Mouse (Mus musculus): ENCODE results near the gene Mrpl51.

Mrpl51 gene

DNA sequence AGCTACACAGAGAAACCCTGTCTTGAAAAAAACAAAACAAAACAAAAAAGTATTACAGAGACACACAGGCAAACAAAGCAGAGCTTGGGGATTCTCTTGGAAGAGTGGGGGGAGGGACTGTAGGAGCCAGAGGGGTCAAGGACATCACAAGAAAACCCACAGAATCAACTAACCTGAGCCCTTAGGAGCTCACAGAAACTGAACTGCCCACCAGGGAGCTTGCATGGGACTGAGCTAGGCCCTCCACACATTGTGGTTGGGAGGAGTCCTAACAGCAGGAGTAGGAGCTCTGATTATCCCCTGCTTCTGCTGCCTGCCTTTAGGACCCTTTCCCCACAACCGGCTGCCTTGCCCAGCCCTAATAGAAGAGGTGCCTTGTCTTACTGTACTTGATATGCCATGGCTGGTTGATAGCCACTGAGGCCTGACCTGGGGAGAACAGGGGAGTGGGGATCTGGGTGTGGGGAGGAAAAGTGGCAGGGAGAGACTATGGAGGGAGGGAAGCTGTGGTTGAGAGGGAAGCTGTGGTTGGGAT is 4.0 kb downstream of the Mrpl51 start:
- DNase-seq, result no peak

DNA sequence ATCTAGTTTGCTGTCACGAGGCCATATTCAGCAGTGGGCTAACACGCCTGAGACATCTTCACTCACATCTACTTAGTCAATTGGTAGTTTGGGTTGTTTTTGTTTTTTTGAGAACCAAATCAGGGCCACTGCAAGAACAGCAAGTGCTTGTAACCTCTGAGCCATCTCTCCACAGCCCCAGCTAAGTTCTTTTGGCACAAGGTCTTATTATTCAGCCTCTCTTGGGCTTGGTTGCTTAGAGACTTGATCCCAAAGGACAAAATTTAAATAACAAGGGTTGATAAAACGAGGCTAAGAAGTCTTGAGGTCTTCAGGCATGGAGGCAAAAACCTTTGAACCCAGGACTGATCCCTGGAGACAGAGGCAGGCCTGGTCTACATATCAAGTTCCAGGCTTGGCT is 4.7 kb downstream of the Mrpl51 start:
- no peak for DNase-seq

DNA sequence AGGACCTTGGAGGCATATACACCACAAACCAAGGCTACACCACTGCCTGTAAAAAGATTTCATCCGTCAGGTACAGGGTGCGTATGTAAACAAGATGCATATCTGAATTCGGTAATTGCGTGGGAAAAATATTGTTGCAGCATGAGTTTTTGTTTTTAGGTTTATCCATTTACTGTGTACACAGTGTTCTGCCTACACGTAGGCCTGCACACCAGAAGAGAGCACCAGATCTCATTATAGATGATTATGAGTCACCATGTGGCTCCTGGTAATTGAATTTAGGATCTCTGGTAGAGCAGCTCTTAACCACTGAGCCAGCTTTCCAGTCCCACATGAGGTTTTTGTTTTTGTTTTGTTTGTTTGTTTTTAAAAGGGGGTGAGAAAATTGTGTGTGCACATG is 5.6 kb downstream of the Mrpl51 start:
- no peak for DNase-seq

DNA sequence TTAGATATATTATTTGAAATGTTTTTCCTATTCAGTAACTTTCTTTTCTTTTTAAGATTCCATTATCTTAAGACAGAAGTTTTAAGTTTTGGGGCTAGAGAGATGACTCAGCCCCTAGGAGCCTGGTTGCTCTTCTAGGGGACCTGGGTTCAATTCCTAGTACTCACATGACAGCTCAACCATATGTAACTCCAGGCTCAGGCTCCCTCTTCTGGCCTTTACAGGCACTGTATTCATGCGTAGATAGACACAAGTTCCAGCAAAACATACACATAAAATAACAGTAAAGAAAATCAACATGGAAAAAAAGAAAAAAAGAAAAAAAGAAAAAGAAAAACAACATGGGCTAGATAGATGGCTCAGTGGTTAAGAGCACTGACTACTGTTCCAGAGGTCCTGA is 18.8 kb downstream of the Mrpl51 start:
- no peak for DNase-seq

DNA sequence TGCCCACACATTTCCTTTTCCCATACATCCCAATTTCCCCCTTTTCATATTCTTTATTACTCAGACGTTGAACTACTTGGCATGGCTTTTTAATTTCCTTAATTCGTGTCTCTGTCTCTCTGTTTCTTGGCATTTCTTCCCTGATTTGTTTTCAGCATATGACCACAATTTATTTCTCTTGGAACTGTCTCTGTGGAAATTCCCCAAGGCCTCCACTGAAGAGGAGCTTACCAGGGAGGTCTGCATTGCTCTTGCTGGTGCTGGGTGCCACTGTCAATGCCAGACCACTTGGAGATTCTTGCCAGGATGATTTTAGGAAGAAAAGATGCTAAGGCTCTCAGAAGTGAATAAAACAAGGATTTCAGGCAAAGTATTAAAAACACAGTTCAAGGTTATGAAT is 21.0 kb downstream of the Mrpl51 start:
- DNase-seq, result no peak

DNA sequence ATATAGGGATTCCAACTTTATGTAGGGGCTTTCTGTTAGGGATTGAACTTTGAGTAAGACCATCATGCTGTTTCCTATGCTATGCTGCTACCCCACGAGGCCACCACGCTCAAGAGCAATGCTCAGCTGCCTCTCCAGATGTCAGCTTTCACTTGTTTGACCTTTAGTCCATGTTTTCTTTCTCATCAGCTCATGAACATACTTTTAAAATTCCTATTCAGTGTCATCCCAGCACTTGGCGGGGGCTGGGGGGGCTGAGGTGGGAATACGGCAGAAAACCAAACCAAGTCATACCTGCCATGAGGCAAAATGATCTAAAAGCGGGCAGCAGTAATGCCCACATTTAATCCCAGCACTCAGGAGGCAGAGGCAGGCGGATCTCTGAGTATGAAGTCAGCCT is 21.5 kb downstream of the Mrpl51 start:
- DNase-seq, result no peak

DNA sequence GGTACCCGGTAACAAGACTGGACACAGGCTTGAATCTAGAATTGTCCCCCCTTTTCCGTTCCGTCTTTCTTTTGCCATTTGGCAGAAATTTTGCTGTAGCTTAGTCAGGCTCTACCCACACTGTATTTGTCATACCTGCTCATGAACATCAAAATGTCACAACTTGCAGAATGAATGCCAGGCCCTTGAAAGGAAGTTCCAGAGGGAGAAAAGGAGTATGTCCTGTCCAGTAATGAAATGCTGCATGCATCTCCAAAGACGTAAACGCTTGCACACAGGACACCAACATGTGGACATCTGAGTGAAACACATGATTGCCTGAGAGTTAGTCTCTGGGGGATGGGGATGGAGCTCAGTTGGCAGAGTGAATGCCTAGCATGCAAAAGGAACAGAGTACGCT is 22.1 kb downstream of the Mrpl51 start:
- DNase-seq, result no peak

DNA sequence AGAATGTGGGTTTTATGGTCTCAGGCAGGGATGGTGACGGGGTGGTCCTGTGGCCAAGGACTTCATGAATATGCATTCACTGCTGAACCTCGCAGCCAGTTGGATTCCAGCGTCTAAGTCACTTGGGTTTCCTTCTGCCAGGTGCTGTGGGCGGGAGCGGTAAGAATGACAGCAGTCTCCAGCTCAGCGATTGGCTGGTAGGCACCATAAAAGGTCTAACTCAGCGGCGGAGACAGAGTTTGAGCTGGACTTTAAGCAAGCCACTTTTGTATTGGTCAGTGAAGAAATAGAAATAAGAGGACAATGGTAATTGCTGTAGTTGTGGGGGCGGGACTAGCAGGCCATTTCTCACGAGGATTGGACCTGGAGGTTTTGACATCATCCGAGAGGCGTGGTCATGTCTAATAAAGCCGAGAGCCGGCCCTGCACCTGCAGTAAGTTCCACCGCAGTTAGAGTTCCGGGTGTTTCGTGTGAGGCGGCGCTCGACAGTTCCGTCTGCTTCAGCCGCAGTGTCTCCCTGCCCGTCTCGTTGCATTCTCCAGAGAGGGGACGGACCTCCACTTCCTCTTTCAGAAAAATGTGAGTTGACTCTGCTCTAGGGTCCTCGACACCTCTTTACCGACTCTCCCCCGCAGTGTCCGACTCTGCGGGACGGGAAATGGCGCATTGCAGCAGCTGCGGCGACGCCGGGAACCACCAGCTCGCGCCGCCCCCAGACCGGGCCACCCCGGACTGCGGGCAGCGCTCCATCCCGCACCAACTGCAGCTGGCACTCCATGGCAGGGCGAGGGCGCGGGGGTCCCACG is 23.8 kb downstream of the Mrpl51 start, which contains the start of gene Vamp1:
Gene Vamp1 (plus strand): TSS at position 404 of the 807 bp plus-strand sequence.
- DNase-seq, result peak; percentile 93

DNA sequence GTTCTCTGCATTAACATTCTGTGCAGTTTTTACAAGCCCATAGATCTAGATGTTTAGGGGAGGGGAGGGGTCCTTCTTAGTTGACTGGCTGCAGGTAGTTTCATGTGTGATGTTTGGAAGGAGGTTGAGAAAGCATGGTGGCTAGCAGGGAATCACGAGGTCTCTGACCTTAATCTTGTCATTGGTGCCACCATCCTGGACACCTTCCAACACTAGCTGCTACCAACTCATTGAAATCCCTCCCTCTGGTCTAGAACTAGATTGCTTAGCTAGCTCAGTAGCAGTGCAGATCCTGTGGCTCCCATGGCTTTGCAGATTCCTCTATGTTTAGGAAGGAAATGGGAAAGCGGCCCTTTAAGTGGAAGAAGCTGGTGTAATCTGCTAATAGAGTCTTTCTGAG is 25.3 kb downstream of the Mrpl51 start:
- no peak for DNase-seq

DNA sequence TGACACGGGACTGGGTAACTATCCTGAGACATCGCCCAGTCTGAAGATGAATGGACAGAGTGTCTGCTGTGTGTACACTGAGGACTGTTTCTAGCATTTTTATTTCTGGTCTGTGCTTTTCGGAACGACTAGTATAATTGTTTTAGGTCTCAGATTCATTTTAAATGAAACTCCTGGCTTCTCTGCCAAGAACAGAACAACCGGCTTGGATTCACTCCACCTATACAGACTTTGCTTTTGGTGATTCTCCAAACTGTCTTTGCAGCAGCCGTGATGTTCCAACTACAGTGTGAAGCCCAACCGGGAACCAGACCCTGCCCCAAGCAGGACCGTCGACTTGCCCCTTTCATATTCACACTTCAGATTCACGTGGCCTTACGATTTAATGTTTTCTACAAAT is 26.3 kb downstream of the Mrpl51 start:
- no peak for DNase-seq

DNA sequence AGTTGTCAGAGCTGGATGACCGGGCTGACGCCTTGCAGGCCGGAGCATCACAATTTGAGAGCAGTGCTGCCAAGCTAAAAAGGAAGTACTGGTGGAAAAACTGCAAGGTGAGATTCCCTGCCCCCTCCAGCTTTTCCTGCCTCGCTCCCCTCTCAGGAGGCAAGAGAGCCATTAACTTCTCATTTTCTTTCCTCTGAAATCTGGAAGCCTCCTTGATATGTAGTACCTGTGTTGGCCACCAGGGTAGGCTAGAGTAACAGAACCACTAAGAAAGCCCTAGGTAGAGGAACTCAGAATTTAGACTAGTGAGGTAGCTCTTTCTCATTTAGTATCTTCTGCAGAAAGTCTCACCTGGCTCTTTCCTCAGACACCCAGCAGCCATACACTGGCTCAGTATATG is 27.4 kb downstream of the Mrpl51 start:
- DNase-seq, result peak; percentile 75

DNA sequence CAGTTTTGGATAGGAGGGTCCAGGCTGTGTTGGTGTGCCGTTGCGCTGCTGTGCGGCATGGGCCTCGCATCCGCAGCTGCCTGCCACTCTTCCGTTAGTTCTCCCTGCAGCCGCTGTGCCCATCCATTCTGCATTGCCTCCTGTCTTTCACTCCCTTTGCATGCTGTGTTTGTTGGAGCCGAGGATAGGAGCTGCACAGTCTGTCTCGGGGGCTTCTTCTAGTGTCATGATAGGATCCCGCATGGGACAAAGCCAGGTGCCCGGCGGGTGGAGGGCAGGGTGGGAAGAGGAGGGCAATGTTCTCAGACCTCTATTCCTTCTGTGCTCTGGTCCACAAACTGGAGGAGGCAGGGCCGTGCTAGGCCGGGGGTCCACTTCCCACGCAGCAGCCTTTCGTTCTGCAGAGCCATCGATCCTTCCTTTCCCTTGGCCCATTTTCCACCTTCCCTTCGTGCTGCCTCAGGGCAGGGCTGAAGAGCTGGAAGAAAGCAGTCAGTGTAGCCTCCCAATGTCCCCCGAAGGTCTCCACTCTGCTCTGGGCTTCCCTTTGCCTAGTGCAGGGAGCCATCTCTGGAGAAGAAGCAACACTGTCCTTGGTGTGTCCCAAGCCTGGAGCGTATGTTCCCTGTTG is 29.6 kb downstream of the Mrpl51 start:
- DNase-seq, result no peak

DNA sequence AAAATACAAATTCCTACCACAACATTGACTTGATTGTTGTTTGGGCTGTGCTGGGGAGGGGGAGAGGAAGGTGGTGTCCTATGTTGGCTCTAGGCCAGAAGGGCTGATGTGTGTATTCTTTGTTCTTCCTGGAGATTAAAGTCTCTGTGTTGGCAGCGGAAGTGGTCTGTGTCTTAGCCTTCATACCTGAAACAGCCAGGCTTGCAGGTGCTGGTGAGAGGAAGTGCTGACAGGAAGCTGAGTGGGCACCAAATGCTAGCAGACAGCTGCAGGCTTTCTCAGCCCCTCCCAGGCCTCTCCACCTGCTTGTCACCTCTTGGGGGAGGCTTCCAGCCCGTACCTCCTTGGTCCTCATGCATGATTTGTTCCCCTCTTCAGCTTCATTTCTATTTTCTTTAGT is 30.5 kb downstream of the Mrpl51 start:
- no peak for DNase-seq

DNA sequence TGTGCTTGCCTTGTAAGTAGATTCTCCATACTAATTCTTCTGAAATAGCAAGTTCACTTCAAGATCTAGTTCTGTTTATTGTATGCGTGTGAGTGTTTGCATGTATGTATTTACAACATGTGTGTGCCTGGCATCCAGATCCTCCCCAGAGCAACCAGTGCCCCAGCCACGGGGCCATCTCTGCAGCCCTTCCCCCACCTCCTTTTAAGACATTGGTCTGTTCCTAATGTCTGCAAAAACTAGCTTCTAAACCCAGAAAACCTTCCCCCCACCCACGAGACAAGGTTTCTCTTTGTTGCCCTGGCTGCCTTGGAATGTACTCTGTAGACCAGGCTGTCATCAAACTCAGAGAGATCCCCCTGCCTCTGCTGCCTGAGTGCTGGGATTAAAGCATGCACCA is 31.0 kb downstream of the Mrpl51 start:
- DNase-seq, result no peak

DNA sequence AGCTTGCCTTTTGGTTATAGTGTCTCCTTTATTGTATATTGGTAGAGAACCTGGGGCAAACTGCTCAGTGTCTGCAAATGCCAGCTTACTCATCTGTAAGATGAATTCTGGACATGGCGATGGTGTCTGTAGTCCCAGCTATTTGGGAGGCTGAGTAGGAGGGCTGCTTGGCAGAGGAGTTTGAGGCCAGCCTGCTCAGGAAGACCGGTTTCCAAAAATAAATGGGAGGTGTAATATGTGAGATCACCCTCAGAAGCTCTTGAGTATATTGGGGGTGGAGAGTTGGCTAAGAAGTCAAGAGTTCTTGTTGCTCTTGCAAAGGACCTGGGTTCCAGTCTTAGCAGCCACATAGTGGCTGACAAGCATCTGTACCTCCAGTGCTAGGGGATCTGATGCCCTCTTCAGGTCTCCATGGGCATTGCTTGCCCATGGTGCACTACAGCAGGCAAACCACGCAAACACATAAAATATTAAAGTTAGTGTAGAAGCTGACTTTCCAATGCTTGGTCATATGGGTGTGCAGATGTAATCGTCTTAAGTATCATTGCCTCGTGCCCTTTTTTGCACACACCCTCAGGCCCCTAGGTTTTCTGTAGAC is 34.0 kb downstream of the Mrpl51 start:
- no peak for DNase-seq

DNA sequence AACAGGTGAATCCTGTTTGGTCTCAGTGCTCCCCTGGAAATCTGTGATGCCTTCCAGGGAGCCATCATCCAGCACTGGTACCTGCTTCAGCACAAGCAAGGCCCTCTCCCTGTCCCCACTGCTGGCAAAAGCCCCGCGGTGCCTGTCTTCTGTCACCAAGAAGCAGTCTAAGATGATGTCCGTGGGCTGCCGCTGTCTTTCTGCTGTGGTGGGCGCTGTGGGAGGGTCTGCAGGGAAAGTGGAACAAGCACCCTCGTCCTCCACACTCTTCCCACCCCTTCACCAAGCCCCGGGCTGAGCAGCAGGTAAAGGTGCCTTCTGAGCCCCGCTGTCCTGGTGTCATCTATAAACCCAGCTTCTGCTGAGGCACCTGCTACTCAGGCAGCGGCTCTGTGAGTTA is 39.0 kb downstream of the Mrpl51 start:
- DNase-seq, result no peak

DNA sequence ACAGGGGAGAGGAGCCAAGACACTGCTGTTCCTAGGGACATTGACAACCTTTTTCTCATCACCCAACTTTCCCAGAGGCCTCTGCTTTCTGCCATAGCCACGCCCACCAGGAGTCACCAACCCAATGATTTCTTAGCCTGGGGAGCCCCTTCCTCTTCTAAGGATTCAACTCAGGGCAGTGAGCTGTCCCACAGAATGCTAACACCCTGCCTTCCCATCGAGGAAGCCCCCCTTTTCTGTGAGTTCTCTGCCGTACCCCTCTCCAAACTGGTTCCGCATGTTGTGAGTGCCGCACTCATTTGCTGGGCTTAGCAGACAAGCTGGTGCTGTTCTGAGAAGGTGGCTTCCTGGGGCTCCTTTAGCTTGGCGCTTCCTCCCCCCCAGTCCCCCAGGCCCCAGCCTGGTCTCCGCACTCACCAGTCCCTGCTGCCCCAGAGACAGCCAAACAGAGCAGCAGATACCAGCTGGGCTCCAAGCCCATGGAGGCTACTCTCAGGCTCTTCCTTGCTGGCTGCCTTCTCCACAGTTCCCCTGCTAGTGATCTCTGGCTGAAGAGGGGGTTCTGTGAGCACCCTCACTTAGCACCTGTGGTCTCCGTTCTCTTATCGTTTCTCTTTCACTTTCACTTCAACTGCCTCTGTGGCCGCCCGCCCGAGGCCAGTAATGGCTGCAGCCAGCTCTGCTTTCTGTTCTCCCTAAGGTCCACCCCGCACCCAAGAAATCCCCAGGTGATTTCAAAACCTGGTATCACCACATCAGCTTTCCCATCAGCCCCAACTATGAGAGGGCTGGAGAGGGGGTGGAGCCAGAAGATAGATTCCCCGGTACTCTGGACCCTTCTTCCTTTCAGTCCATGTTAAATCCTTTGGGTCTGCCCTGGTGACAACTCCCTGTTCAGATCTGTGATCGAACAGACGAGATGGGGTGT is 39.8 kb downstream of the Mrpl51 start, which contains the start of gene Tapbpl:
Gene Tapbpl (minus strand): TSS at position 744 of the 928 bp plus-strand sequence.
- peak; percentile 64 for DNase-seq

DNA sequence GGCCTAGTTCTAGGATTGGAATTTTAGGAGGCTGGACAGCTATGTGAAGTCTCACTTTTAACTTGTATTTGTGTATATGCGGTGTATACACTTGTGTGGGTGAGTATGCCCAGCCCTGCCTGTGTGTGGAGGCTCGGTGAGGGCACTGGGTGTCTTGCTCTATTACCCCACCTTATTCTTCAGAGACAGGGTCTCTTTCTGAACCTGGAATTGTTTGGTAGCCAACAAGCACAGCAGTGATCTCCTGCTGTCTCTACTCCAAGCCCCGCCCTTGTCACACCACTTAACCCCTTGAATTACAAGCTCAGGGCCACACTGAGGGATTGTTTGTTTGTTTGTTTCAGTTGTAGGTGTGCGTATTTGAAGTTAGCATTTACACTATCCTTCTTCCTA is 40.4 kb downstream of the Mrpl51 start:
- DNase-seq, result no peak

DNA sequence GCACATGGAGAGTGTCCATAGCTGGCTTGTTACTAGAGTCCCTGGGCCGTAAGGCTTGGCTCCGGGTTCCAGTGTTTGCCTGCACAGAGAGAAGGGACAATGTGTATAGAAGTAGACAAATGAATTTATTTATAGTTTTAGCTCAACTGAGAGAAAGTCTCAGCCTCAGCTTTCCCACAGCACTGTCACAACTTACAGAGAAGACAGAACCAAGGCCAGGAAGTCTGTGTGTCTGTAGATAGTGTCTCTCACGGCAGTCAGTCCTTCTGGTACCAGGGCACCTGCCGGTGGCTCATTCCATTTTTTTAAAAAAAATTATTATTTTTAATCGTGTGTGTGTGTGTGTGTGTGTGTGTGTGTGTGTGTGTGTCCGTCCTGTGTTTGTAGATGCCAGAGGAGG is 40.9 kb downstream of the Mrpl51 start:
- DNase-seq, result no peak

DNA sequence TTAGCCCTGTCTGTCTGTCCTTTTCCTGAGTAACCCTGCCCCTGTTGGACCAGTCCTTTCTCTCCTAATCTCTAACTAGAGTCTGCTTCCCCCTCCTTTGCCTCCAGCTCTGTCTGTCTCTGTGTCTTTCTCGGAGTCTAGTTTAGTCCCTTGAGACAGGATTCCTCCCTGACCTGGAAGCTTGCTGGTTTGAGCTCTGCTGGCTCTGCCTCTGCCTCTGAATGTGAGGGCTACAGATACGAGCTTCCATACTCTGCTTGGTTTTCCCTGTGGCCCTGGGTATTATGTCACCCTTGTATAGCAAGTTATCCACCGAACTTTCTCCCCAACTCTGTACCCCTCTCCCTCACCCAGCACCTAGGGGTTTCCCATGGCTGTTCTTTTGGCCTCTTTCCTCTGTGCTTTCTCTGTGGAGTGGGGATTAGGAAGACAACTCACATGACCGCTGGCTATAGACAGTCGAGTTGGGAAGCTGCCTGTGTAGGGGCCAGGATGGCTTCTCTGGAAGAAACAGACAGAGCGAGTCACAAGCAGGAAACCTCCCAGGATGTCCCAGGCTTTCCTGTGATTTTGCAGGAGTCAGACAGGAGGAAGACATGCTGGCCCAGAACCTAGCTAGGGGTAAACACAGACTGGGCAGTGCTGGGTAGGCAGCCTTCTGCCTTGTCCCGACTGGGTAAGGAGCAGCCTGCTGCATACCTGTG is 42.4 kb downstream of the Mrpl51 start:
- DNase-seq, result peak; percentile 41

DNA sequence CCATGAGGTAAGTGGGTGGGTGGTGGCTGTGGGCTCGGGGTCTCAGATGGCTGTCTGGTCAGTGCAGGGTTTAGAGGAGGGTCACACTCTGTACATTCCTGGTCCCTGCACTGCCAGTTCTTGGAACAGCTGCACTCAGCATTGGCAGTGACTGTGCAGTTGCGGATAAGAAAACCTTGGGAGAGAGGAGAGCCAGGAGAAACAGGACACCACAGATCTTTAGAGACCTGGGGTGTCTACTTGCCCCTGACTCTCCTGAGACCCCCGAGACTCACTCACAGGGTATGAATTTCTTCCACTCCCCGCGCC is 42.9 kb downstream of the Mrpl51 start:
- no peak for DNase-seq

DNA sequence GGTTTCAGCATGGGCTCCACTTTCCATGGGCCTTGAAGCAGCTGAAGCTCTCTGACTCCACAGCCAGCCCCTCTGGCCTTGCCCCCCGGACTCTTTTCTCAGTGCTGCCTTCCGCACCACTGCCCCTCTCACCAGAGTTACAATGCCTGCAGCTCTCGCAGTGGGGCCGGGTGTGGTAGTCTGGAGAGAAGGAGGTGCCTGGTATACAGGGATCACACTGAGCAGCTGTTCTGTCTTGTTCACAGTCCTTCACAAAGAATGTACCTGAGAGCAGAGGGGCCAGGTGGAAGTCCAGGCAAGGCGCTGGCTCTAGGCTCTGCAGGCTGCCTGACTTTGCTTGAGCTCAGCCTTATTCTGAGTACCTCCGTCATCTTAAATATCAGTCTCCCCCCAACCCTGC is 44.7 kb downstream of the Mrpl51 start:
- no peak for DNase-seq
